Mouse (Mus musculus): ENCODE data around the gene Satb1.

DNA sequence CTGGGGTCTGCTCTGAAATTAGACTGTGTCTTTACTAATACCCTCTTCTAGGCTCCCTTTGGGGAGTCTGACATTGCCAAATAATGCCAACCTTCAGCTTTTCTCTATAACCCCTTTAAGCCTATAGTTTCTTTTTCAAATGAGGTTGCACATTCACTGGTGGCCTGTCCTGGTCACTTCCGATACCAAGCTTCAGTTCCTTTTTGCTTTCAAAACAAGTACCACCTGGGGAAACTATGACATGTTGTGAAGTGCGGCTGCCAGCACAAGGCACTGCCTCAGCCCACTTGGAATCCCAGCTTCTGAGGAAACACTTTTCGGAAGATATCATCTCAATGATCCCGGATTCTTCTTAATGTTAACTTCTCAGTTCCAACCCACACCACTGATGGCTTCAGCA is 145.9 kb downstream of the Satb1 start:
- TF ChIP-seq CTCF (IDR thresholded peaks at IDR 0.05; ENCODE audit: extremely low read depth, insufficient read depth, insufficient read length, insufficient replicate concordance) (no peak), POLR2A (IDR thresholded peaks at IDR 0.05; ENCODE audit: low read depth, low read length) (no peak)
